Mouse (Mus musculus) liver, adult 2 months (tissue): ENCODE data around the gene Tomm22. TPM values are rescaled to one million over a fixed set of nuclear protein-coding genes. Genes with fewer than 3 reads are reported as not detected.

ENCODE experiments used
- DNase-seq: peaks from one replicate; pipeline ENCODE4 v3.0.0-alpha.2; 2011; ENCODE audit warnings: low read depth, low spot score; ENCODE audit errors: extremely low read depth
- H3K27ac ChIP-seq: fragments of 200-500 bp; replicated peaks from 2 replicates; pipeline ENCODE4 v1.5.1; 2012; ENCODE audit warnings: low read depth, mild to moderate bottlenecking, control low read depth, inconsistent platforms, low read length; ENCODE audit not compliant: insufficient read depth
- H3K27me3 ChIP-seq: fragments of 200-500 bp; 2 replicates; pipeline ENCODE4 v1.6.1; 2012; ENCODE audit warnings: mild to moderate bottlenecking, moderate library complexity, low read length, inconsistent platforms; ENCODE audit not compliant: control insufficient read depth, insufficient read depth
- H3K36me3 ChIP-seq: fragments of 200-500 bp; 2 replicates; pipeline ENCODE4 v1.6.1; 2012; ENCODE audit warnings: low read length, inconsistent platforms; ENCODE audit not compliant: control insufficient read depth, insufficient read depth
- H3K4me1 ChIP-seq: fragments of 200-500 bp; 2 replicates; pipeline ENCODE4 v1.6.1; 2011; ENCODE audit warnings: low read length; ENCODE audit not compliant: control insufficient read depth, insufficient read depth
- H3K4me3 ChIP-seq: fragments of 200-500 bp; 2 replicates; pipeline ENCODE4 v1.5.1; 2011; ENCODE audit warnings: low read depth, mild to moderate bottlenecking, control low read depth, low read length, moderate library complexity; ENCODE audit not compliant: insufficient read depth
- H3K79me2 ChIP-seq: fragments of 200-500 bp; 2 replicates; pipeline ENCODE4 v1.6.1; 2012; ENCODE audit warnings: inconsistent platforms, mild to moderate bottlenecking, low read length, moderate library complexity; ENCODE audit not compliant: control insufficient read depth, insufficient read depth
- H3K9ac ChIP-seq: fragments of 200-500 bp; 2 replicates; pipeline ENCODE4 v1.6.1; 2012; ENCODE audit warnings: low read depth, mild to moderate bottlenecking, control low read depth, inconsistent platforms, low read length
- CTCF ChIP-seq: fragments of 200-500 bp; IDR thresholded peaks from 2 replicates; pipeline ENCODE4 v1.5.1; 2011; ENCODE audit warnings: low read depth, low read length, control low read depth
- POLR2A ChIP-seq: fragments of 200-500 bp; IDR thresholded peaks from 2 replicates; pipeline ENCODE4 v1.6.1; 2011; ENCODE audit warnings: low read length, control low read depth; ENCODE audit not compliant: insufficient read depth; ENCODE audit errors: extremely low read depth
- WGBS: fragments of 180-500 bp; shearing (Covaris S2); methylation state at CpG from one replicate; pipeline ENCODE4 v1.1.7; 2018; 5-methylcytosine and 5-hydroxymethylcytosine counted together
- polyA plus RNA-seq: library from polyadenylated mRNA; depleted of rRNA; stranded (reverse); fragments of >200 nt; gene quantifications from 2 replicates; pipeline ENCODE4 v1.2.3, GENCODE M21; 2012
- total RNA-seq: library from RNA; depleted of rRNA; stranded (reverse); fragments of >200 nt; gene quantifications from 2 replicates; pipeline ENCODE4 v1.2.3, GENCODE M21; 2014

The Tomm22 gene
- total and polyA plus RNA-seq, 2 experiments, result 23.9 to 46.0 TPM

DNA sequence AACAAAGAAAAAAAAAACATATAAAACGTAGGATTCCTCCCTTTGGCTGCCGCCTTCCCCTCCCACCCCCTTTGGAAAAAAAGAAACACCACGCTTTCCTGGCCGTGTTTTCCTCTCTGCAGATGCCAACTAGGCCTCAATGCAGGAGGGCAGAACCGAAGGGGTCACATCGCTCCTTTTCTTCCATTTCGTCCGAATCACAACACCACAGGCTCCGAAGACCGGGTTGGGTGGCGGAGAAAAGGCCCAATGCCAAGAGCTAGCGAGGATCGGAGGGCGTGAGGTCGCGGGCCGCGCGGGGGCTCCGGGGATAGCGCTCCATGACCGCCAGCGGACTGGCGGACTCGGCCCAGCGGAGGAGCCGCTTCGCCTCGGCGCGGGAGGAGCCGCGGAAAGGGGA lies 16.5 kb downstream of the Tomm22 start:
- TF ChIP-seq POLR2A (no peak), CTCF (no peak)
- Histone ChIP-seq H3K9ac (peak overlapping the region; percentile 97), H3K36me3 (no peaks in the 10 kb centered on the region), H3K79me2 (peaks cover 24% of the 10 kb centered on the region), H3K27me3 (no peaks in the 10 kb centered on the region), H3K4me3 (peak overlapping the region; percentile 89), H3K4me1 (peaks cover 47% of the 10 kb centered on the region), H3K27ac (peak overlapping the region; percentile 90)
- WGBS, result under 1% methylated on average over 32 of the region's 33 CpGs
- peak; percentile 54 for DNase-seq

DNA sequence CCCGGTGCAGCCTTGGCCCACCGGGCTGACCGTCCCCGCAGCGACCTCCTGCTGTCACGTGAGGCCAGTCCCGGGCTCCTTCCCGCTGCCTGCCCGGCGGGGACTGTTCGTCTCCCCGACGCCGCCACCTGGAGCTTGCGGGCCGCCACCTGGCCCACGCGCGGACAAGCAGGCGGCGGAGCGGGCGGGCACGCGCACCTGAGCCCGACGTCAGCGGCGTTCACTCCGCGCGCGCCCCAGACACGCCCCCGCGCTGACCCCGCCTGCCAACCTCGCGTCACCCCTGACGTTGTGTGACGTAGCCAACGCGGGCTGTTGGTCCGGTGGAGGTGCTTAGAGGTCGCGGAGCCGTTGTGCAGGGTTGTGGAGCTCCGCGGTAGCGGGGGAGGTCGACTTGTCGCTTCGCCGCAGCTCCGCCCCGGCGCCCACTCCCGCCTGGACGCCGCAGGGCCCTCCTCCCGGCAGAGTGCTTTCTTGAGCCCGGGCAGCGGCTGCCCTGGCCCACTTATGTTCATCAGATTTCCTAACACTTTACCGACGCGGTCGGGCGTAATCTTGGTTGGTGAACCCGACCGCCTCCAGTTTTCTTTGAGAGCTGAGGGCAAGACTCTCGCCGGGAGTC lies 17.1 kb downstream of the Tomm22 start, which contains the start of gene Josd1:
Gene Josd1 (minus strand): TSS at position 274 of the 622 bp plus-strand sequence.
- peak within 1 kb of the TSS; percentile 97 for H3K9ac ChIP-seq
- peak within 1 kb of the TSS; percentile 89 for H3K4me3 ChIP-seq
- H3K4me1 ChIP-seq, result peaks cover 43% of the 10 kb centered on the region
- TF ChIP-seq CTCF (no peak), POLR2A (peak; percentile 66)
- no peaks in the 10 kb centered on the region for H3K27me3 ChIP-seq
- peak within 1 kb of the TSS; percentile 95 for H3K27ac ChIP-seq
- peaks cover 26% of the 10 kb centered on the region for H3K79me2 ChIP-seq
- H3K36me3 ChIP-seq, result no peaks in the 10 kb centered on the region
- under 1% methylated on average over 72 of the region's 72 CpGs for WGBS
- DNase-seq, result peak; percentile 80

DNA sequence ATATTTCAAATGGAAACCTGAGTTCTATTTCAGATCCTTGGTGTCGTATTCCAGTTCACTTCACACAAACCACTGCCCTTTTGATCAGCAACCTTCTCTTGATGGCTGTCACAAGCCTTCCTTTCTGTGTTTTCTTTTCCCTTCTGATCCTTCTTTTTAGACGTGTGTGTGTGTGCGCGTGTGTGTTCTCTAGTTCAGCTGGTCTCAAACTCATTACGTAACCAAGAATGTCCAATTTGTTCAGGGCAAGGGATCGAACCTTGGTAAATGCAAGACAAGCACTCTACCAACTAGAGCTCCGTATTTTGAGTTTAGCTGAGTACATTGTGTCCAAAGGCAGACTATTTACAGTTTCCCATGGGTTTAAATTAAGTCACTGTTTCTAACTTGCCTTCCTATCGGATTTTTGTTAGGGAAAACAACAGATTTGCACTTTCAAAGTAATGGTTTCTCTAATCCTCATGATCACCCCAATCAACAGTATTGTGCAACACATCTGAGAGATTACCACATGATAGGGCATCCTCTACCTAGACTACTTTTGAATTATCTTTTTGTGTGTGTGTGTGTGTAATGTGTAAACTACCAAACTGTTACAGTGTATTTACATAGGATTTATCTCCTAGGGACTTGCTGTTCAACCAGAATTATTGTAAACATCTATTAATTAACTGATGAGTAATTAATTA lies 17.8 kb downstream of the Tomm22 start:
- TF ChIP-seq POLR2A, result no peak
- TF ChIP-seq CTCF, result no peak
- DNase-seq, result peak; percentile 77
- Histone ChIP-seq H3K4me1 (peaks cover 38% of the 10 kb centered on the region), H3K27ac (peak overlapping the region; percentile 95), H3K36me3 (no peaks in the 10 kb centered on the region), H3K4me3 (peak overlapping the region; percentile 89), H3K9ac (peak overlapping the region; percentile 85), H3K27me3 (no peaks in the 10 kb centered on the region), H3K79me2 (peaks cover 25% of the 10 kb centered on the region)
- WGBS, result 5% methylated on average over 8 of the region's 8 CpGs

DNA sequence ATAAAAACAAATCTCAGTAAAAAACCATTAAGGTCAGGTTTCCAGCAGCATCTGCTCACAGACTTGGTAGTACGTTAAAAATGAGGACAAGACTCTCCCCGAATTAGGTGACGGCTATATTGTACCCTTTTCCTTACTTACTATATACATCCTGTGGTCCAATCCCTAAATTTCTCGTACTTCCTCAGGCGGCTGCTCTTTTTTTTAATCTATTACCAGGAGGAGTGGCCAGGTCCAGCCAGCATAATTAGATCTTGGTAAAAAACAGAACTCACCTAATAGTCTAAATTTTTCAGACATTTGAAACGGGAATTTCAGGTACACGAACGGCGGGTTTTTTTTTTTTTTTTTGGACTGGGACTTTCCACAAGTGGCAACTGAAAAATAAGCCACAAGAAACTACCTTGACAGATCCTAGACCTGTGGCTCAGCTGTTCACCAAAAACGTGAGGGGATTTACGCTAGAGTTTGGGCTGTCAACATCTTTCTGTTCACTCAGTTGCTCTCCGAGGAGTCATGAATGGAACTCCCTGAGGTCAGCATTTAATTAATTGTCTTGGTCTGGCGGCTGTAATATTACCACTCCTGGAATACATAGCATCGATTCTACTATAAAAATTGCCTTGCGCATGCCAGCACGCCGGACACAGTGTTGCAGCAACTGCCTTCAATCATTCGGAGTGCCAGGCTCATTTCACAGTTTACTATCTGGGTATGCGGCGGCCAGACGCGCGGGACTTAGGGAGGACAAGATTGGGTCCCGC lies 19.2 kb downstream of the Tomm22 start:
- 13% methylated on average over 24 of the region's 24 CpGs for WGBS
- Histone ChIP-seq H3K36me3 (no peaks in the 10 kb centered on the region), H3K4me3 (no peak overlapping the region), H3K79me2 (peaks cover 28% of the 10 kb centered on the region), H3K27me3 (no peaks in the 10 kb centered on the region), H3K9ac (no peak overlapping the region), H3K4me1 (peaks cover 25% of the 10 kb centered on the region), H3K27ac (0 out of 2 replicates have a peak overlapping the region, but pooled peaks have one; percentile 4)
- no peak for DNase-seq
- no peak for TF ChIP-seq CTCF
- TF ChIP-seq POLR2A, result no peak

DNA sequence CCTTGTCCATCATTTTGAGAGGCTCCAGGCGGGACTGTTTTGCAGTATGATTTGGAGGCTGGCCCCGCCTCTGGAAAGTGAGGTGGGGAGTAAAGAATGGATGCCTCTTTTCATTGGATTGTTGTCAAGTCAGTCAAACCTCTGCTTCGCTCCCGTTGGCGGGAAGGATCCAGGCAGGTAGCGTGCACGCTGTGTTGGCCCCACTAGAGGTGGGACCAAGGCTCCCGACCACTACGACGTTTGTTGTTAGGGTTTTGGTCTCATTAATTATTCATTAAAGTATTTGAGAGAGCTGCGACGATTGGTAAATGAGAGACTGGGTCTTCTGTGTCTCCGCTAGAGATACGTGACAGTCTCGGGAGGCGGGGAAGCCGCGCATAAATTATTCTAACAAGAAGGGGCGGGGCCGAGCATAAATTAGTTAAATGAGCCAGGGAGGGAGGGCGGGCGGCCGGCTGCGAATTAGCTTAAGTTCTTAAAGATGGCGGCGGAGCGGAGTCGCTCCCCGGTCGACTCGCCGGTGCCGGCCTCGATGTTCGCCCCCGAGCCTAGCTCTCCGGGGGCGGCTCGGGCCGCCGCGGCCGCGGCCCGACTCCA lies 19.9 kb downstream of the Tomm22 start, which contains the start of gene Gtpbp1:
Gene Gtpbp1 (plus strand): TSS at position 420 of the 597 bp plus-strand sequence.
- TF ChIP-seq CTCF (no peak), POLR2A (peak; percentile 88)
- Histone ChIP-seq H3K4me1 (peaks cover 19% of the 10 kb centered on the region), H3K79me2 (peaks cover 30% of the 10 kb centered on the region), H3K4me3 (peak within 1 kb of the TSS; percentile 75), H3K36me3 (no peaks in the 10 kb centered on the region), H3K9ac (peak within 1 kb of the TSS; percentile 89), H3K27me3 (no peaks in the 10 kb centered on the region), H3K27ac (peak within 1 kb of the TSS; percentile 39)
- WGBS, result under 1% methylated on average over 45 of the region's 45 CpGs
- peak; percentile 99 for DNase-seq
